Mouse (Mus musculus): Measurements from ENCODE around the gene Stn1. TPM values are rescaled to one million over a fixed set of nuclear protein-coding genes. Genes with fewer than 3 reads are reported as not detected.

Gene Stn1
- total and polyA plus RNA-seq, 2 experiments from 2014 or later: 19.5 to 28.1 TPM

GRCm38 (mm10) chr19:47511294-47511675 is 26.0 kb downstream of the Stn1 start:
- Histone ChIP-seq H3K27me3 (ENCODE audit: insufficient read depth, low read length) (no peaks in the 10 kb centered on the region), H3K4me1 (ENCODE audit: insufficient read depth, low read length) (no peaks in the 10 kb centered on the region), H3K27ac (ENCODE audit: low read depth, low read length) (0 out of 2 replicates have a peak overlapping the region, but pooled peaks have one; percentile 47), H3K9me3 (ENCODE audit: low read length) (no peaks in the 10 kb centered on the region), H3K4me3 (ENCODE audit: low read depth, low read length) (no peak overlapping the region), H3K4me2 (ENCODE audit: low read depth, low read length, poor library complexity, severe bottlenecking) (peak overlapping the region; percentile 15; the same call in 1 of the 2 replicates), H3K36me3 (ENCODE audit: insufficient read depth, low read length) (peaks cover 9% of the 10 kb centered on the region; the same call in 1 of the 2 replicates), H3K9ac (replicated peaks; ENCODE audit: low read length, poor library complexity, severe bottlenecking) (0 out of 2 replicates have a peak overlapping the region, but pooled peaks have one; percentile 46)
- no peak for TF ChIP-seq CTCF (IDR thresholded peaks at IDR 0.05)
- no peak for DNase-seq (ENCODE audit: low spot score)
- ATAC-seq (ENCODE audit: low FRiP score): no peak
- 44% methylated on average over 7 of the region's 7 CpGs for WGBS

GRCm38 (mm10) chr19:47510473-47511293 is 26.6 kb downstream of the Stn1 start:
- Histone ChIP-seq H3K4me3 (ENCODE audit: low read depth, low read length) (no peak overlapping the region), H3K27ac (ENCODE audit: low read depth, low read length) (peak overlapping the region; percentile 47), H3K4me1 (ENCODE audit: insufficient read depth, low read length) (no peaks in the 10 kb centered on the region), H3K27me3 (ENCODE audit: insufficient read depth, low read length) (no peaks in the 10 kb centered on the region), H3K9me3 (ENCODE audit: low read length) (no peaks in the 10 kb centered on the region), H3K36me3 (ENCODE audit: insufficient read depth, low read length) (peaks cover 6% of the 10 kb centered on the region; the same call in 1 of the 2 replicates), H3K9ac (replicated peaks; ENCODE audit: low read length, poor library complexity, severe bottlenecking) (0 out of 2 replicates have a peak overlapping the region, but pooled peaks have one; percentile 46), H3K4me2 (ENCODE audit: low read depth, low read length, poor library complexity, severe bottlenecking) (peak overlapping the region; percentile 15; the same call in 1 of the 2 replicates)
- DNase-seq (ENCODE audit: low spot score) (no peak), ATAC-seq (ENCODE audit: low FRiP score) (no peak)
- WGBS: 15% methylated on average over 25 of the region's 25 CpGs
- TF ChIP-seq CTCF (IDR thresholded peaks at IDR 0.05): no peak

GRCm38 (mm10) chr19:47510135-47510472 is 27.2 kb downstream of the Stn1 start:
- no peak overlapping the region for H3K9ac ChIP-seq (replicated peaks; ENCODE audit: low read length, poor library complexity, severe bottlenecking)
- H3K27ac ChIP-seq (ENCODE audit: low read depth, low read length): 0 out of 2 replicates have a peak overlapping the region, but pooled peaks have one; percentile 8
- ATAC-seq (ENCODE audit: low FRiP score) (no peak), DNase-seq (ENCODE audit: low spot score) (no peak)
- no peak overlapping the region for H3K4me2 ChIP-seq (ENCODE audit: low read depth, low read length, poor library complexity, severe bottlenecking)
- H3K4me1 ChIP-seq (ENCODE audit: insufficient read depth, low read length): no peaks in the 10 kb centered on the region
- no peaks in the 10 kb centered on the region for H3K9me3 ChIP-seq (ENCODE audit: low read length)
- no peak for TF ChIP-seq CTCF (IDR thresholded peaks at IDR 0.05)
- 70% methylated on average over 7 of the region's 7 CpGs for WGBS
- no peak overlapping the region for H3K4me3 ChIP-seq (ENCODE audit: low read depth, low read length)
- peaks cover 6% of the 10 kb centered on the region; the same call in 1 of the 2 replicates for H3K36me3 ChIP-seq (ENCODE audit: insufficient read depth, low read length)
- no peaks in the 10 kb centered on the region for H3K27me3 ChIP-seq (ENCODE audit: insufficient read depth, low read length)

- Histone ChIP-seq H3K4me1 (ENCODE audit: insufficient read depth, low read length) (no peaks in the 10 kb centered on the region), H3K9me3 (ENCODE audit: low read length) (no peaks in the 10 kb centered on the region), H3K27ac (ENCODE audit: low read depth, low read length) (no peak overlapping the region), H3K36me3 (ENCODE audit: insufficient read depth, low read length) (no peaks in the 10 kb centered on the region), H3K4me2 (ENCODE audit: low read depth, low read length, poor library complexity, severe bottlenecking) (no peak overlapping the region), H3K27me3 (ENCODE audit: insufficient read depth, low read length) (no peaks in the 10 kb centered on the region), H3K4me3 (ENCODE audit: low read depth, low read length) (no peak overlapping the region), H3K9ac (replicated peaks; ENCODE audit: low read length, poor library complexity, severe bottlenecking) (no peak overlapping the region)
- ATAC-seq (ENCODE audit: low FRiP score) (no peak), DNase-seq (ENCODE audit: low spot score) (no peak)
- TF ChIP-seq CTCF (IDR thresholded peaks at IDR 0.05): no peak
- WGBS: 87% methylated on average over 5 of the region's 5 CpGs
Observed at GRCm38 (mm10) chr19:47508771-47509281, 28.5 kb downstream of the Stn1 start.

GRCm38 (mm10) chr19:47508191-47508590 is 29.1 kb downstream of the Stn1 start:
- no peaks in the 10 kb centered on the region for H3K36me3 ChIP-seq (ENCODE audit: insufficient read depth, low read length)
- no peak overlapping the region for H3K27ac ChIP-seq (ENCODE audit: low read depth, low read length)
- no peaks in the 10 kb centered on the region for H3K9me3 ChIP-seq (ENCODE audit: low read length)
- TF ChIP-seq CTCF (IDR thresholded peaks at IDR 0.05): no peak
- H3K4me3 ChIP-seq (ENCODE audit: low read depth, low read length): no peak overlapping the region
- H3K4me2 ChIP-seq (ENCODE audit: low read depth, low read length, poor library complexity, severe bottlenecking): peak overlapping the region; percentile 7; the same call in 1 of the 2 replicates
- no peak for DNase-seq (ENCODE audit: low spot score)
- H3K9ac ChIP-seq (replicated peaks; ENCODE audit: low read length, poor library complexity, severe bottlenecking): no peak overlapping the region
- ATAC-seq (ENCODE audit: low FRiP score): no peak
- WGBS: 78% methylated on average over 3 of the region's 3 CpGs
- H3K27me3 ChIP-seq (ENCODE audit: insufficient read depth, low read length): no peaks in the 10 kb centered on the region
- no peaks in the 10 kb centered on the region for H3K4me1 ChIP-seq (ENCODE audit: insufficient read depth, low read length)
